Mouse (Mus musculus): ENCODE measurements around the gene Snai1.

Gene Snai1

GRCm38 (mm10) chr2:167588774-167589577 lies 51.0 kb downstream of the Snai1 start:
- DNase-seq, result no peak
